Mouse (Mus musculus): ENCODE data around the gene Cfi. TPM values are rescaled to one million over a fixed set of nuclear protein-coding genes. Genes with fewer than 3 reads are reported as not detected.

The Cfi gene
- polyA plus RNA-seq, 1 experiment from 2014 or later, result 16.7 TPM

DNA sequence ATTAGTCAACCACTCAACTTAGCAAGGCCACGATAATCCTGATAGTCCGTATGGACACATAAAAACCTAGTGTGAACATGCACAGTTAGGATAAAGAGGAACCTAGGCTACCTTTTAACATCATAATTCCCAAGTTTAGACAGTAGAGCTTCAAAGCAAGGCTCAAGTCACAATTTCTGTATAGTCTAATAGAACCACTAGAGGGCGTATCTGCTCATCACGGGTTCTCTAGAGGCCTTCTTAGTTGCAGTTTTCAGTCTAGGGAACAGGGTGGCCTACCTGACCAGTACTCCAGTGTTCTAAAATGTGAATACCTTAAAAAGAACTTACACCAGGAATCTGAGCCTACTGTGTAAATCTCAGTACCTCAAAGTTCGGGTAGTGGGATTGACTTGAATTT, 12.4 kb upstream of the Cfi start:
- Histone ChIP-seq H3K36me3 (ENCODE audit: control insufficient read depth, insufficient read depth, low read length) (peaks cover 19% of the 10 kb centered on the region), H3K27ac (ENCODE audit: low read length) (no peak overlapping the region), H3K9me3 (ENCODE audit: control insufficient read depth, low read length) (no peaks in the 10 kb centered on the region), H3K4me1 (replicated peaks; ENCODE audit: control insufficient read depth, insufficient read depth, low read length) (no peaks in the 10 kb centered on the region), H3K4me3 (ENCODE audit: low read length) (no peak overlapping the region), H3K9ac (ENCODE audit: low read length) (no peak overlapping the region), H3K4me2 (ENCODE audit: low read depth, low read length) (no peak overlapping the region), H3K27me3 (ENCODE audit: control insufficient read depth, insufficient read depth, low read depth, low read length) (no peaks in the 10 kb centered on the region)
- 0 out of 2 replicates have a peak, but pooled peaks have one; percentile 20 for ATAC-seq (ENCODE audit: low read depth)
- 55% methylated on average over 5 of the region's 5 CpGs for WGBS

- H3K9ac ChIP-seq (ENCODE audit: low read length), result no peak overlapping the region
- H3K9me3 ChIP-seq (ENCODE audit: control insufficient read depth, low read length), result no peaks in the 10 kb centered on the region
- no peak overlapping the region for H3K4me2 ChIP-seq (ENCODE audit: low read depth, low read length)
- H3K4me1 ChIP-seq (replicated peaks; ENCODE audit: control insufficient read depth, insufficient read depth, low read length), result peaks cover 2% of the 10 kb centered on the region; the same call in 1 of the 2 replicates
- WGBS, result 84% methylated on average over 4 of the region's 4 CpGs
- peaks cover 22% of the 10 kb centered on the region for H3K36me3 ChIP-seq (ENCODE audit: control insufficient read depth, insufficient read depth, low read length)
- no peak overlapping the region for H3K4me3 ChIP-seq (ENCODE audit: low read length)
- no peak for ATAC-seq (ENCODE audit: low read depth)
- H3K27me3 ChIP-seq (ENCODE audit: control insufficient read depth, insufficient read depth, low read depth, low read length), result no peaks in the 10 kb centered on the region
- no peak overlapping the region for H3K27ac ChIP-seq (ENCODE audit: low read length)
Observed at GRCm38 (mm10) chr3:129824146-129824545, 11.5 kb upstream of the Cfi start.

GRCm38 (mm10) chr3:129824891-129825290, 10.8 kb upstream of the Cfi start:
- no peaks in the 10 kb centered on the region for H3K27me3 ChIP-seq (ENCODE audit: control insufficient read depth, insufficient read depth, low read depth, low read length)
- no peaks in the 10 kb centered on the region for H3K9me3 ChIP-seq (ENCODE audit: control insufficient read depth, low read length)
- WGBS, result 85% methylated on average over 10 of the region's 10 CpGs
- H3K9ac ChIP-seq (ENCODE audit: low read length), result no peak overlapping the region
- H3K4me3 ChIP-seq (ENCODE audit: low read length), result no peak overlapping the region
- no peak for ATAC-seq (ENCODE audit: low read depth)
- H3K4me1 ChIP-seq (replicated peaks; ENCODE audit: control insufficient read depth, insufficient read depth, low read length), result peaks cover 10% of the 10 kb centered on the region
- H3K4me2 ChIP-seq (ENCODE audit: low read depth, low read length), result no peak overlapping the region
- H3K27ac ChIP-seq (ENCODE audit: low read length), result no peak overlapping the region
- peaks cover 22% of the 10 kb centered on the region for H3K36me3 ChIP-seq (ENCODE audit: control insufficient read depth, insufficient read depth, low read length)

DNA sequence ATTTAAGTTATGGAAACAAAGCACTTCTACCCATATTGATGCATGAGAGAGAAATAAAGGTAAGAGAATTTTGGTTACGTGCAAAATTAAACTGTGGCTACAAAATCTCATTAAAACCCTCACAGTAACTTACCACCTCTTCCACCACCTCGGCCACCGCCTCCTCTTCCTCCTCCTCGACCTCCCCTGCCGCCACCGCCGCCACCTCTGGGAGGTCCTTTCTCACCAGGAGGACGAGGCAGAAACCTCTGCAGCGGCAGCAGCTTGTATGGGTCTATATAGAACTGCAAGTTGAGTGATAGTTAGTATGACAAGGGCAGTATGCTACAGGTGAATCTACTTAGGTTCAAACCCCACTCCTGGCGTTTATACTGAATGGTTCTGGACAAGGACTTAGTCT, 9.0 kb upstream of the Cfi start:
- H3K36me3 ChIP-seq (ENCODE audit: control insufficient read depth, insufficient read depth, low read length), result peaks cover 22% of the 10 kb centered on the region
- WGBS, result 86% methylated on average over 10 of the region's 10 CpGs

GRCm38 (mm10) chr3:129827691-129828090, 8.0 kb upstream of the Cfi start:
- Histone ChIP-seq H3K9ac (ENCODE audit: low read length) (no peak overlapping the region), H3K9me3 (ENCODE audit: control insufficient read depth, low read length) (no peaks in the 10 kb centered on the region), H3K27ac (ENCODE audit: low read length) (no peak overlapping the region), H3K27me3 (ENCODE audit: control insufficient read depth, insufficient read depth, low read depth, low read length) (no peaks in the 10 kb centered on the region), H3K36me3 (ENCODE audit: control insufficient read depth, insufficient read depth, low read length) (peaks cover 22% of the 10 kb centered on the region), H3K4me3 (ENCODE audit: low read length) (no peak overlapping the region), H3K4me2 (ENCODE audit: low read depth, low read length) (no peak overlapping the region), H3K4me1 (replicated peaks; ENCODE audit: control insufficient read depth, insufficient read depth, low read length) (peaks cover 12% of the 10 kb centered on the region)
- 90% methylated on average over 5 of the region's 5 CpGs for WGBS
- ATAC-seq (ENCODE audit: low read depth), result no peak

More for the DNA sequence above, 9.0 kb upstream of the Cfi start:
- Histone ChIP-seq H3K4me3 (ENCODE audit: low read length) (no peak overlapping the region), H3K9ac (ENCODE audit: low read length) (no peak overlapping the region), H3K4me1 (replicated peaks; ENCODE audit: control insufficient read depth, insufficient read depth, low read length) (peaks cover 12% of the 10 kb centered on the region), H3K27ac (ENCODE audit: low read length) (no peak overlapping the region), H3K4me2 (ENCODE audit: low read depth, low read length) (no peak overlapping the region), H3K27me3 (ENCODE audit: control insufficient read depth, insufficient read depth, low read depth, low read length) (no peaks in the 10 kb centered on the region), H3K9me3 (ENCODE audit: control insufficient read depth, low read length) (no peaks in the 10 kb centered on the region)
- no peak for ATAC-seq (ENCODE audit: low read depth)

GRCm38 (mm10) chr3:129830626-129831025, 5.1 kb upstream of the Cfi start:
- peak overlapping the region; percentile 93 for H3K27ac ChIP-seq (ENCODE audit: low read length)
- H3K36me3 ChIP-seq (ENCODE audit: control insufficient read depth, insufficient read depth, low read length), result peaks cover 6% of the 10 kb centered on the region
- peak; percentile 18; the same call in 1 of the 2 replicates for ATAC-seq (ENCODE audit: low read depth)
- under 1% methylated on average over 38 of the region's 45 CpGs for WGBS
- no peaks in the 10 kb centered on the region for H3K9me3 ChIP-seq (ENCODE audit: control insufficient read depth, low read length)
- H3K9ac ChIP-seq (ENCODE audit: low read length), result peak overlapping the region; percentile 84
- peaks cover 13% of the 10 kb centered on the region for H3K4me1 ChIP-seq (replicated peaks; ENCODE audit: control insufficient read depth, insufficient read depth, low read length)
- H3K27me3 ChIP-seq (ENCODE audit: control insufficient read depth, insufficient read depth, low read depth, low read length), result no peaks in the 10 kb centered on the region
- peak overlapping the region; percentile 67 for H3K4me2 ChIP-seq (ENCODE audit: low read depth, low read length)
- H3K4me3 ChIP-seq (ENCODE audit: low read length), result peak overlapping the region; percentile 77

DNA sequence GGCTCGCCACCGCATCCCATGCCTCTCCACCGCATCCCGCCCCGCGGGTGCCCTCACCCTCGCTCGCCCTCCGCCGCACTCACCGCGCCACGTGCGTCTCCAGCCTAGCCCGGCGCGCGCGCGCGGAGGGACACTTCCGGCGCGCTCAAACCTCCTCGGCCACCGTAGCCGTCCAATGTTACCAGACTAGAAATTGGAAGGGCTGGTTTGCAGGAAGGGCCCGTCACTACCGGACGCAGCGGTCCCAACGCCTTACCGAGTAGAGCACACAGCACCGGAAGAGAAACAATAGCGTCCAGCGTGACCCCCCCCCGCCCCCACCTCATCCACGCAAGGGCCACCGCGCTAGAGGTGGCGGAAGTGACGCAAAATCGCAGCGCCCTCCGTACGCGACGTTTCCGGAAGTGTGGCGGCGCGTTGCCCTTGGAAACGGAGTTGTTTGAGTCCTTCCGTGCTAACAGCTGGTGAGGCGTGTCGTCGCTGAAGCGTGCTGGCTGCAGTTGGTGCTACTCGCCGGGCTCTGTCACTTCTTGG, 4.6 kb upstream of the Cfi start, which contains the start of gene Gar1:
Gene Gar1, minus strand, starts transcription at position 362 of the 534 bp plus-strand sequence.
- no peaks in the 10 kb centered on the region for H3K27me3 ChIP-seq (ENCODE audit: control insufficient read depth, insufficient read depth, low read depth, low read length)
- ATAC-seq (ENCODE audit: low read depth), result peak; percentile 95
- no peaks in the 10 kb centered on the region for H3K9me3 ChIP-seq (ENCODE audit: control insufficient read depth, low read length)
- peaks cover 15% of the 10 kb centered on the region for H3K4me1 ChIP-seq (replicated peaks; ENCODE audit: control insufficient read depth, insufficient read depth, low read length)
- H3K36me3 ChIP-seq (ENCODE audit: control insufficient read depth, insufficient read depth, low read length), result peaks cover 6% of the 10 kb centered on the region
- H3K9ac ChIP-seq (ENCODE audit: low read length), result peak within 1 kb of the TSS; percentile 84
- H3K4me3 ChIP-seq (ENCODE audit: low read length), result peak within 1 kb of the TSS; percentile 77
- peak within 1 kb of the TSS; percentile 93 for H3K27ac ChIP-seq (ENCODE audit: low read length)
- peak within 1 kb of the TSS; percentile 67 for H3K4me2 ChIP-seq (ENCODE audit: low read depth, low read length)
- WGBS, result under 1% methylated on average over 58 of the region's 60 CpGs

- peak; percentile 58; the same call in 1 of the 2 replicates for ATAC-seq (ENCODE audit: low read depth)
- Histone ChIP-seq H3K9me3 (ENCODE audit: control insufficient read depth, low read length) (no peaks in the 10 kb centered on the region), H3K4me1 (replicated peaks; ENCODE audit: control insufficient read depth, insufficient read depth, low read length) (peaks cover 4% of the 10 kb centered on the region; the same call in 1 of the 2 replicates), H3K4me3 (ENCODE audit: low read length) (peak overlapping the region; percentile 34), H3K27ac (ENCODE audit: low read length) (peak overlapping the region; percentile 60; the same call in 1 of the 2 replicates), H3K27me3 (ENCODE audit: control insufficient read depth, insufficient read depth, low read depth, low read length) (no peaks in the 10 kb centered on the region), H3K9ac (ENCODE audit: low read length) (peak overlapping the region; percentile 48), H3K4me2 (ENCODE audit: low read depth, low read length) (peak overlapping the region; percentile 54), H3K36me3 (ENCODE audit: control insufficient read depth, insufficient read depth, low read length) (no peaks in the 10 kb centered on the region)
- WGBS, result 10% methylated on average over 11 of the region's 11 CpGs
Observed at GRCm38 (mm10) chr3:129836051-129836697, 490 bp downstream of the Cfi start.

GRCm38 (mm10) chr3:129836965-129837364, 1.3 kb downstream of the Cfi start:
- WGBS, result 48% methylated on average over 6 of the region's 6 CpGs
- no peak overlapping the region for H3K4me2 ChIP-seq (ENCODE audit: low read depth, low read length)
- no peaks in the 10 kb centered on the region for H3K9me3 ChIP-seq (ENCODE audit: control insufficient read depth, low read length)
- H3K36me3 ChIP-seq (ENCODE audit: control insufficient read depth, insufficient read depth, low read length), result no peaks in the 10 kb centered on the region
- H3K27me3 ChIP-seq (ENCODE audit: control insufficient read depth, insufficient read depth, low read depth, low read length), result no peaks in the 10 kb centered on the region
- H3K4me1 ChIP-seq (replicated peaks; ENCODE audit: control insufficient read depth, insufficient read depth, low read length), result peaks cover 4% of the 10 kb centered on the region; the same call in 1 of the 2 replicates
- H3K4me3 ChIP-seq (ENCODE audit: low read length), result no peak overlapping the region
- no peak for ATAC-seq (ENCODE audit: low read depth)
- H3K9ac ChIP-seq (ENCODE audit: low read length), result no peak overlapping the region
- H3K27ac ChIP-seq (ENCODE audit: low read length), result no peak overlapping the region
